Mouse (Mus musculus): Measurements from ENCODE around the gene Ddah1. TPM values are rescaled to one million over a fixed set of nuclear protein-coding genes. Genes with fewer than 3 reads are reported as not detected.

Gene Ddah1
- total RNA-seq, 2 experiments from 2014 or later: 15.5 to 15.9 TPM

GRCm38 (mm10) chr3:145764416-145764815 is 5.9 kb downstream of the Ddah1 start:
- DNase-seq: no peak

GRCm38 (mm10) chr3:145768439-145768838 is 10.0 kb downstream of the Ddah1 start:
- DNase-seq: no peak

GRCm38 (mm10) chr3:145773384-145773783 is 14.9 kb downstream of the Ddah1 start:
- DNase-seq: no peak

- DNase-seq: no peak
Measured at GRCm38 (mm10) chr3:145774336-145774735, 15.9 kb downstream of the Ddah1 start.

- DNase-seq: no peak
Measured at GRCm38 (mm10) chr3:145775236-145775635, 16.8 kb downstream of the Ddah1 start.

- DNase-seq: no peak
Measured at GRCm38 (mm10) chr3:145775862-145776261, 17.4 kb downstream of the Ddah1 start.

GRCm38 (mm10) chr3:145777006-145777405 is 18.5 kb downstream of the Ddah1 start:
- no peak for DNase-seq

- DNase-seq: no peak
Measured at GRCm38 (mm10) chr3:145778406-145778922, 20.0 kb downstream of the Ddah1 start.

GRCm38 (mm10) chr3:145779279-145779973 is 21.0 kb downstream of the Ddah1 start:
- peak; percentile 17 for DNase-seq

- no peak for DNase-seq
Measured at GRCm38 (mm10) chr3:145780784-145781442, 22.4 kb downstream of the Ddah1 start.

- no peak for DNase-seq
Measured at GRCm38 (mm10) chr3:145785244-145785643, 26.8 kb downstream of the Ddah1 start.

- peak; percentile 10 for DNase-seq
Measured at GRCm38 (mm10) chr3:145787303-145787702, 28.8 kb downstream of the Ddah1 start.

- DNase-seq: no peak
Measured at GRCm38 (mm10) chr3:145789114-145789513, 30.6 kb downstream of the Ddah1 start.

- no peak for DNase-seq
Measured at GRCm38 (mm10) chr3:145790233-145790632, 31.8 kb downstream of the Ddah1 start.

- DNase-seq: no peak
Measured at GRCm38 (mm10) chr3:145790709-145791108, 32.2 kb downstream of the Ddah1 start.

- no peak for DNase-seq
Measured at GRCm38 (mm10) chr3:145794355-145794754, 35.9 kb downstream of the Ddah1 start.

GRCm38 (mm10) chr3:145795896-145796295 is 37.4 kb downstream of the Ddah1 start:
- DNase-seq: no peak

- DNase-seq: no peak
Measured at GRCm38 (mm10) chr3:145798042-145798441, 39.6 kb downstream of the Ddah1 start.

GRCm38 (mm10) chr3:145798751-145799188 is 40.3 kb downstream of the Ddah1 start:
- peak; percentile 44 for DNase-seq

- DNase-seq: no peak
Measured at GRCm38 (mm10) chr3:145799365-145799764, 40.9 kb downstream of the Ddah1 start.

GRCm38 (mm10) chr3:145802106-145802505 is 43.6 kb downstream of the Ddah1 start:
- DNase-seq: peak; percentile 21

GRCm38 (mm10) chr3:145805848-145806247 is 47.4 kb downstream of the Ddah1 start:
- DNase-seq: no peak

- no peak for DNase-seq
Measured at GRCm38 (mm10) chr3:145806502-145806901, 48.0 kb downstream of the Ddah1 start.

GRCm38 (mm10) chr3:145816807-145817206 is 58.3 kb downstream of the Ddah1 start:
- DNase-seq: peak; percentile 39
